Mouse (Mus musculus) embryo, embryonic 10 days (tissue): ENCODE measurements around the gene Lingo1.
A peak's percentile ranks its signal among the peaks of the same experiment; 100 is the strongest.

Experiments
- DNase-seq: peaks from one replicate; pipeline ENCODE4 v3.0.0-alpha.2; 2015; ENCODE audit warnings: low spot score

The Lingo1 gene

DNA sequence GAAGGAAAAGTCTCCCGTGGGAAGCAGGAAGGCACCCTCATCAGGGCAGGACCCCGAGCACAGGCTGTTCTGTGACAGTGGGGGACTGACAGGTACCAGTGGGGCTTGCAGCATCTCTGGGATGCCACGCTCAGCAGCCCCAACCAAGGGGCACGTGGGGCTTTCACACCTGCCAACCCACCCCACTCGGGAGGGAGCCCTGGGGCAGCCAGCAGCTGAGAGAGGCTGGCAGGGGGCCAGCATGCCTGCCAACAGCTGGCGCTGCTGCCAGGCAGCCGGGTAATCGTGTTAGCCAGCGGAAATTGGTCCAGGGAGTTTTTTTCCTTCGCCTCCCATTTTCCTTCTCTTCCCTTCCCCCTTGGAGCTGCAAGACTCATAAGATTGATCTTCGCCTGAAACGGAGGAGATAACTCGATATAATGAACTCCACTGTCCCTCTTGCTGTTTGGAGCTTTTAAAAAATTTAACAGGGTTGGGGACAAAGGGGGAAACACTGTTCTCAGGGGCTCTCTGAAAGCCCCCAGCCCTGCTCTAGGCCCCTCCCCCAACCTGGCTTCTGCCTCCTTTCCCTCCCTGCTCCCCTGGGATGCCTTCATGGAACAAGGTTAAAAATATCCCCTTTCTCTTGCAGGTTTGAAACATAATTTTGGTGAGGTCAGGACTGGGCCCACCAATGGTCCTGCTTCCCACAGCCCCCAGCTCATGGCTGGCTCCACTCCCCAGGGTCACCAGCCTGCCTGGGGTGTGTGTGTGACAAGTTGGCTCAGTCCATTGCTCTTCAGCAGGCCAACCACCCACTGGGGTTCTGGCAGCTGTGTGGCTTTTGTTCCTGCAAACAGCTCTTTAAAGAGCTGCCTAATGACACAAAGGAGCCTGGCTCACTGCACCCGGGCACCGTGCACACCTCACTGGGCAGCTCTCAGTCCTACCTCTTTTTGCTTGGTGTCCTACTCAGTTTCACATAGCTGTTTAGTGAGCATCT lies 68.3 kb downstream of the Lingo1 start:
- DNase-seq = no peak

DNA sequence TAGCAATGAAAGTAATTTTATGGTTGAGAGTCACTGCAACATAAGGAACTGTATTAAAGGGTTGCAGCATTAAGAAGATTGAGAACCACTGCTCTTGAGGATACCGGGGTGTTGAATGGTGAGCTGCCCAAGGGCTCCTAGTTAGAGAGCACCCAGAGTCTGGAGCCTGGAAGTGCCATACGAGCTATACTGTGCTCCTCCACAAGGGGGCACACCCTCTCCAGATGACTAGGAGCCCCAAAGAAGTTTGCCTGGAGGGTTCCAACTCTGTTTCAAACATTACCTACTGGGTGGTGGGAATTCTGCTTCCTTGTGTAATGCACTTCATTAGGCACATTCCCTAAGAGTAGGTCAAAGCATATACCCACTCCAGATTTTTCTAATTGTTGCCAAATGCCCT lies 70.5 kb downstream of the Lingo1 start:
- DNase-seq = peak; percentile 71

GRCm38 (mm10) chr9:56722089-56722825 lies 74.0 kb downstream of the Lingo1 start:
- no peak for DNase-seq

DNA sequence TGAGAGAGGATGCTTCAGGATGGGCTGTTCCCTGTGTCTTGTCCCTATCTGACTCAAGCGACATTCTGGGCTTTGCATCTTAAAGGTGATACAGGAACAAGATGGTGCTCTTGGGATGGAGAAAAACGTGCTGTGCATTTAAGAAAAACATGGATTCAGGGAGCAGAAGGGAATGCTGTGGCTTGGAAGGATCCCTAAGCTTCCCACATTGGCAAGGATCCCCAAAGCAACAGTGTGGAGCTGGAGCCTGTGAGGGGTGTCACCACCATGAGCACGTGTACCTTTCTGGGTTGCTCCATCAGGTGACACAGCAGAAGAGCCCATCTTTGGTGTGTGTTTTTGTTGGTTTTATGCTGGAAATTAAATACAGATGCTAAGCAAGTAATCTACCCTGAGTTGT lies 77.3 kb downstream of the Lingo1 start:
- DNase-seq = no peak

GRCm38 (mm10) chr9:56716565-56716964 lies 79.7 kb downstream of the Lingo1 start:
- no peak for DNase-seq

DNA sequence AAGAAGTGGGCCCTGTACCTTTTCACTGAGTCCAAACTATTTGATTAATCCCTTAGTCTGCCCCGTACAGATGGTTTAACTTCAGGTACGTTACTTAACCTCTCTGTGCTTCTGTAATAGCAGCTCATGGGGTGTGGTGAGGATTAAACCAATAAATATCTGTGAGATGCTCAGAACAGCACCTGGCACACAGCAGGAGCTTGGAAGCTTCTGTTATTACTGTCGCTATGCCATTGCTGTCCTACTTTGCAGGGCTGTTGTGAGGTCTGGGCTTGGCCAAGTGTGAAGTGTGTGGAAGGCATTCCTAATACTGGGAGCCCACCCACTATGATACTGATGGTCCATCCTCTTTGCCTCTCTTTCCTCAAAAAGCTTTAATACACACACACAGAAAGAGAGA lies 80.2 kb downstream of the Lingo1 start:
- no peak for DNase-seq

GRCm38 (mm10) chr9:56714391-56714790 lies 81.9 kb downstream of the Lingo1 start:
- DNase-seq = no peak

DNA sequence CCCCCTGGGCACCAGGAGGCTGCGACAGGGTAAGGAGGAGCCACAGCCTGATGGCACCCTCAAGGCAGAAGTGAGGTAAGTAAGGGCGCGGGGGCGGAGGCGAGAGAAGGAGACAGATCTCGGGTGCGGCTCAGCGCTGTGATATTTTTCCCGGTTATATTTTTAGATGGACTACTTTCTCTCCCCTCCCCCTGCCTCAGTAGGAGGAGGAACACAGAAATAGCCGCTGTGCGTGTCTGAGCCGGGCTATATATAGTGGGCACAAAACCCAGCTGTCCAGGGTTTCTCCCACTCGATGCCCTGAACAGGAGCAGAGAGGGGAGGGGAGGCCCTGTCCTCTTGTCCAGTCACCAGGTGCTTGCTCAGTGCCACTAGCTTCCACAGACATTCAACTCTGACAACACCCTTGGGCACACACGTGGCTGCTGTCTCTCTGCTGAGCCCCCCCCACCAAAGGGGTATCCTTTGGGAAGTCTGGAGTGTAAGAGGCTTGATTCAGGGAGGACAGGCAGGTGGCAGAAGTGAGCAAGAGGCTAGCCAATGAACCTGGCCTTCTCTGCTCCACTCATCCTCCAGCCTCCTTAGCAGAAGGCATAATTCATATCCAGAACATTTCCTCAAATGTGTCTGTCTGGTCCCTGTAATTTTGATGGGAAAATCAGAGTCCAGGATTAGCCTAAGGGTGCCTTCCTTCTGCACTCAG lies 83.5 kb downstream of the Lingo1 start:
- DNase-seq = no peak

GRCm38 (mm10) chr9:56710958-56711357 lies 85.3 kb downstream of the Lingo1 start:
- no peak for DNase-seq

DNA sequence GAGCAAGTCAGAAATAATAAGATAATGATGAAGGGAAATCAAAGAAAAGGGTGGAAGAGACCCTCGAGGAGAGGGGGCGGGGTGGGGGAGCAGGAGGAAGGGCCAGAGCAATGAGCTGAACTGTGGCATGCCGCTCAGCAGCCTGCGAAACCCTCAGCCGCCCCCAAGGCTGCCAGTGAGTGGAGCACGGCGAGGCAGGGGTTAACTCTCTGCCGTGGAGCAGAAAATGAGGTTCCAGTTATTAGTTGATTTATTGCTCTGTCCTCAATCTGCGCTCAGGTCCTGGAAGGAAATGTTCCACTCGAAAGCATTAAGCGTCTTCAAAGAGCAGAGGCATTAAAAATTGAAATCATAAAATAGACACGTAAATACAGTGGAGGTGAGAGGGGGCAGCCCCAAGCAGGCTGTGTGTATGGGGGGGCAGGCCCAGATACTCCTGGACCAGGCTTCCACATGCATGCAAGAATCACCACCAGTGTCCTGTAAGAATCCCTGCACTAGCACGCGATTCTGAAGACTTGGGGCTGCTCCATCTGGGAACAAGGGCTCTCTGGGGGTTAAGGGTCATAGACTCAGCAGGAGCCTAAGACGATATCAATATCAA lies 89.7 kb downstream of the Lingo1 start:
- DNase-seq = no peak

GRCm38 (mm10) chr9:56701394-56701793 lies 94.9 kb downstream of the Lingo1 start:
- DNase-seq = no peak

DNA sequence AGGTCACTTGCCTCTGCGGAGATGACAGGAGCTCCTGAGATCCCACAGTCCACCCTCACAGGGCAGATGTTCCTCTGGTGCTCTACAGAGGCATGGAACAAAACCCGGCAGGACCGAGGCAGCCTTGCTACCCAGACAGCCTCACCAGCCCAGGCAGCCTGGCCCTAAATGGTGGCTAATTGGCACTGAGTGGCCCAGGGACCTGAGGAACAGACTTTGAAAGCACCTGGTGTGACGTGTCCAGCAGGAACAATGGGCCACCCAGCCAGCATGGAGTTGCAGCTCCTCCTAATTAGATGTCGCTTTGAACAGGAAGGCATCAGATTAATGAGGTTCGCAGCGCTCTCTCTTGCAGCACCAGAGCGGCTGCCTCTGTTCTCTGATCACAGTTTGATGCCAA lies 95.4 kb downstream of the Lingo1 start:
- no peak for DNase-seq

GRCm38 (mm10) chr9:56698715-56699370 lies 97.4 kb downstream of the Lingo1 start:
- DNase-seq = no peak

DNA sequence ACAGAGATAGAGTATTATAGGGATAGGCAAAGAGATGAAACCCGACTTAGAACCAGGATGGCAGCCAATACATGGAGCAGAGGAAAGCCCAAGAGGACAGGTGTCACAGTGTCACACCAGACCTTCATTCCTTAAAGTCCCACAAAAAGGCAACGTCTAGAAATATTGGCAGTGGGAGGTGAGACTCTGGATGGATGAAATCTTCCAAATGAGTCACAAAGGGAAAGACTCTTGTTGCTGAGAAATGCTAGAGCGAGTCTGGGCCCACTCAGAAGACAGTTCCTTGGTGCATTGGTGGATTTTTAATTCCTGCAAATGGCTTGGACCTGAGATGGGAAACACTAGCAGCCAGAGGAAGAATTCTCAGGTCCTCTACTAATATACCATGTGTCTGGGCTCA lies 102.2 kb downstream of the Lingo1 start:
- DNase-seq = no peak

GRCm38 (mm10) chr9:56691226-56691625 lies 105.0 kb downstream of the Lingo1 start:
- DNase-seq = no peak

GRCm38 (mm10) chr9:56690679-56691078 lies 105.6 kb downstream of the Lingo1 start:
- DNase-seq = no peak

- no peak for DNase-seq
These were observed 108.8 kb downstream of the Lingo1 start for GRCm38 (mm10) chr9:56687490-56687889.

DNA sequence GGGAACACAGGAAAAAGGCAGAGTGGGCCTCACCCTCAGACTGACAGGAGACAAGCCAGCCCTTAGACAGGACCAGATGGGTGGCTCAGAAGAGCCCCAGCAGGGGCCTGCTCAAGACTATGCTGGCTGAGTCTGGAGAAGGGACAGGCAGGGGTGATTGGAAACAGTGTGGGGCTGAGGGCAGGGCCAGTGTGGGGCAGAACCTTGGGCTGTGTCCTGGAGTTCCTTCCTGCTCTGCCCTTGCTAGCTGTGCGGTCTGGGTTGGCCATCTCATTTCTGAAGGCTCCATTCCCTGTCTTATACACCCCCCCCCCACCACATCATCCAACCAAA lies 109.2 kb downstream of the Lingo1 start:
- no peak for DNase-seq

- peak; percentile 26 for DNase-seq
These were observed 109.7 kb downstream of the Lingo1 start for GRCm38 (mm10) chr9:56686339-56687144.

GRCm38 (mm10) chr9:56682826-56683225 lies 113.4 kb downstream of the Lingo1 start:
- no peak for DNase-seq

GRCm38 (mm10) chr9:56681950-56682349 lies 114.3 kb downstream of the Lingo1 start:
- no peak for DNase-seq
